Mouse (Mus musculus) hindbrain, embryonic 13.5 days (tissue): ENCODE results near the gene Il11ra1. TPM values are rescaled to one million over a fixed set of nuclear protein-coding genes. Genes with fewer than 3 reads are reported as not detected.
"Not testable (repeated sequence)": the region's sequence is repeated elsewhere in the genome, so short reads cannot be mapped to it uniquely, and the experiment has no call there.

Experiments used
- ATAC-seq: fragments of 200-750 bp; cut with Nextera tagmentation; 2 replicates; pipeline ENCODE4 v1.8.0; 2017; ENCODE audit warnings: moderate TSS enrichment; ENCODE audit not compliant: low FRiP score
- H3K27ac ChIP-seq: fragments of 300-500 bp; sonication (generic); 2 replicates; pipeline ENCODE4 v1.5.1; 2015; ENCODE audit warnings: inconsistent platforms, mild to moderate bottlenecking, moderate library complexity
- H3K27me3 ChIP-seq: fragments of 300-500 bp; sonication (generic); 2 replicates; pipeline ENCODE4 v1.6.1; 2015; ENCODE audit warnings: mild to moderate bottlenecking, inconsistent platforms
- H3K36me3 ChIP-seq: fragments of 300-500 bp; sonication (generic); 2 replicates; pipeline ENCODE4 v1.6.1; 2015; ENCODE audit warnings: mild to moderate bottlenecking, inconsistent platforms
- H3K4me1 ChIP-seq: fragments of 300-500 bp; sonication (generic); replicated peaks from 2 replicates; pipeline ENCODE4 v1.6.1; 2015; ENCODE audit warnings: inconsistent platforms
- H3K4me2 ChIP-seq: fragments of 300-500 bp; sonication (generic); 2 replicates; pipeline ENCODE4 v1.6.1; 2015; ENCODE audit warnings: inconsistent platforms, mild to moderate bottlenecking, moderate library complexity
- H3K4me3 ChIP-seq: fragments of 300-500 bp; sonication (generic); 2 replicates; pipeline ENCODE4 v1.5.1; 2015; ENCODE audit warnings: mild to moderate bottlenecking, inconsistent platforms
- H3K9ac ChIP-seq: fragments of 300-500 bp; sonication (generic); 2 replicates; pipeline ENCODE4 v1.6.1; 2015; ENCODE audit warnings: mild to moderate bottlenecking, inconsistent platforms
- H3K9me3 ChIP-seq: fragments of 300-500 bp; sonication (generic); 2 replicates; pipeline ENCODE4 v1.6.1; 2016; ENCODE audit warnings: inconsistent platforms
- WGBS: fragments of 180-500 bp; shearing (Covaris S2); methylation state at CpG from one replicate; pipeline ENCODE4 v1.1.7; 2015; 5-methylcytosine and 5-hydroxymethylcytosine counted together
- polyA plus RNA-seq: library from polyadenylated mRNA; unstranded; fragments of >200 nt; fragmentation: Nextera tagmentation; extraction: Ambion mirVana; gene quantifications from 2 replicates; pipeline ENCODE4 v1.2.1, GENCODE M21; 2015

Il11ra1 gene
- polyA plus RNA-seq, 1 experiment from 2014 or later, result 47.6 TPM

- H3K27me3 ChIP-seq, result no peaks in the 10 kb centered on the region
- H3K27ac ChIP-seq, result 0 out of 2 replicates have a peak overlapping the region, but pooled peaks have one; percentile 56
- ATAC-seq, result no peak
- peak overlapping the region; percentile 61 for H3K4me2 ChIP-seq
- peak overlapping the region; percentile 74 for H3K9ac ChIP-seq
- WGBS, result 43% methylated on average over 6 of the region's 6 CpGs
- peaks cover 7% of the 10 kb centered on the region for H3K36me3 ChIP-seq
- H3K9me3 ChIP-seq, result no peaks in the 10 kb centered on the region
- peak overlapping the region; percentile 40 for H3K4me3 ChIP-seq
- H3K4me1 ChIP-seq, result peaks cover 44% of the 10 kb centered on the region
These were observed 60.0 kb downstream of the Il11ra1 start for GRCm38 (mm10) chr4:41759656-41760287.

- Histone ChIP-seq H3K4me1 (peaks cover 40% of the 10 kb centered on the region), H3K27me3 (no peaks in the 10 kb centered on the region), H3K4me2 (peak overlapping the region; percentile 61), H3K9me3 (no peaks in the 10 kb centered on the region), H3K27ac (peak overlapping the region; percentile 56; the same call in 1 of the 2 replicates), H3K9ac (peak overlapping the region; percentile 74), H3K4me3 (peak overlapping the region; percentile 40), H3K36me3 (peaks cover 7% of the 10 kb centered on the region)
- WGBS, result under 1% methylated on average over 15 of the region's 15 CpGs
- peak; percentile 77 for ATAC-seq
These were observed 60.5 kb downstream of the Il11ra1 start for GRCm38 (mm10) chr4:41760288-41760721.

- peak; percentile 40 for ATAC-seq
These were observed 61.1 kb downstream of the Il11ra1 start for GRCm38 (mm10) chr4:41760911-41761310.

GRCm38 (mm10) chr4:41761680-41762079, 61.9 kb downstream of the Il11ra1 start:
- no peaks in the 10 kb centered on the region for H3K9me3 ChIP-seq
- ATAC-seq, result no peak

More at GRCm38 (mm10) chr4:41760911-41761310, 61.1 kb downstream of the Il11ra1 start:
- WGBS, result 90% methylated on average over 4 of the region's 4 CpGs
- Histone ChIP-seq H3K4me3 (peak overlapping the region; percentile 40), H3K27me3 (no peaks in the 10 kb centered on the region), H3K4me1 (peaks cover 40% of the 10 kb centered on the region), H3K36me3 (peaks cover 7% of the 10 kb centered on the region), H3K27ac (peak overlapping the region; percentile 56), H3K4me2 (peak overlapping the region; percentile 61), H3K9ac (peak overlapping the region; percentile 74), H3K9me3 (no peaks in the 10 kb centered on the region)

GRCm38 (mm10) chr4:41762099-41762687, 62.4 kb downstream of the Il11ra1 start:
- H3K4me1 ChIP-seq, result peaks cover 34% of the 10 kb centered on the region
- peak overlapping the region; percentile 8; the same call in 1 of the 2 replicates for H3K4me2 ChIP-seq
- H3K27me3 ChIP-seq, result no peaks in the 10 kb centered on the region
- 38% methylated on average over 8 of the region's 8 CpGs for WGBS
- H3K4me3 ChIP-seq, result no peak overlapping the region
- ATAC-seq, result peak; percentile 17; the same call in 1 of the 2 replicates
- peak overlapping the region; percentile 46; the same call in 1 of the 2 replicates for H3K9ac ChIP-seq
- no peaks in the 10 kb centered on the region for H3K9me3 ChIP-seq
- peaks cover 7% of the 10 kb centered on the region for H3K36me3 ChIP-seq
- peak overlapping the region; percentile 48 for H3K27ac ChIP-seq

More at GRCm38 (mm10) chr4:41761680-41762079, 61.9 kb downstream of the Il11ra1 start:
- Histone ChIP-seq H3K36me3 (peaks cover 7% of the 10 kb centered on the region), H3K4me2 (peak overlapping the region; percentile 61; the same call in 1 of the 2 replicates), H3K9ac (no peak overlapping the region; the same call in 1 of the 2 replicates), H3K27ac (peak overlapping the region; percentile 27; the same call in 1 of the 2 replicates), H3K27me3 (no peaks in the 10 kb centered on the region), H3K4me3 (no peak overlapping the region), H3K4me1 (peaks cover 34% of the 10 kb centered on the region)

- not testable (repeated sequence) for H3K9me3 ChIP-seq, H3K4me3 ChIP-seq, H3K27me3 ChIP-seq, H3K4me2 ChIP-seq
- H3K4me1 ChIP-seq, result peaks cover 34% of the 10 kb centered on the region
- WGBS, result 44% methylated on average over 8 of the region's 8 CpGs
- peak overlapping the region; percentile 48; the same call in 1 of the 2 replicates for H3K27ac ChIP-seq
- ATAC-seq, result 0 out of 2 replicates have a peak, but pooled peaks have one; percentile 23
- peak overlapping the region; percentile 46; the same call in 1 of the 2 replicates for H3K9ac ChIP-seq
- H3K36me3 ChIP-seq, result peaks cover 11% of the 10 kb centered on the region
These were observed 62.9 kb downstream of the Il11ra1 start for GRCm38 (mm10) chr4:41762688-41763114.

- ATAC-seq, H3K4me2 ChIP-seq, H3K9ac ChIP-seq, H3K9me3 ChIP-seq, H3K27me3 ChIP-seq, H3K27ac ChIP-seq, H3K4me3 ChIP-seq: not testable (repeated sequence)
- 92% methylated on average over 4 of the region's 6 CpGs for WGBS
- Histone ChIP-seq H3K4me1 (peaks cover 34% of the 10 kb centered on the region), H3K36me3 (peaks cover 13% of the 10 kb centered on the region)
These were observed 63.4 kb downstream of the Il11ra1 start for GRCm38 (mm10) chr4:41763176-41763575.

- not testable (repeated sequence) for H3K4me2 ChIP-seq, H3K9ac ChIP-seq, ATAC-seq, H3K36me3 ChIP-seq, H3K27ac ChIP-seq, H3K27me3 ChIP-seq, H3K9me3 ChIP-seq, H3K4me3 ChIP-seq
- 93% methylated on average over 10 of the region's 10 CpGs for WGBS
- H3K4me1 ChIP-seq, result peaks cover 11% of the 10 kb centered on the region
These were observed 67.5 kb downstream of the Il11ra1 start for GRCm38 (mm10) chr4:41767301-41767700.

GRCm38 (mm10) chr4:41772946-41773345, 73.2 kb downstream of the Il11ra1 start:
- H3K9me3 ChIP-seq, H3K27me3 ChIP-seq, H3K27ac ChIP-seq, ATAC-seq, H3K36me3 ChIP-seq: not testable (repeated sequence)
- peak overlapping the region; percentile 38 for H3K4me3 ChIP-seq
- H3K4me2 ChIP-seq, result peak overlapping the region; percentile 54
- H3K9ac ChIP-seq, result peak overlapping the region; percentile 46
- peaks cover 11% of the 10 kb centered on the region for H3K4me1 ChIP-seq
- 7% methylated on average over 7 of the region's 16 CpGs for WGBS

GRCm38 (mm10) chr4:41773502-41773901, 73.7 kb downstream of the Il11ra1 start:
- not testable (repeated sequence) for H3K36me3 ChIP-seq, ATAC-seq, H3K27me3 ChIP-seq, H3K9me3 ChIP-seq
- Histone ChIP-seq H3K4me3 (peak overlapping the region; percentile 47), H3K4me2 (peak overlapping the region; percentile 51), H3K27ac (peak overlapping the region; percentile 72), H3K4me1 (peaks cover 11% of the 10 kb centered on the region), H3K9ac (peak overlapping the region; percentile 69)
- under 1% methylated on average over 18 of the region's 25 CpGs for WGBS

- H3K9me3 ChIP-seq, H3K27me3 ChIP-seq, ATAC-seq, H3K36me3 ChIP-seq: not testable (repeated sequence)
- 1% methylated on average over 12 of the region's 14 CpGs for WGBS
- Histone ChIP-seq H3K27ac (peak within 1 kb of the TSS; percentile 78), H3K4me1 (peaks cover 11% of the 10 kb centered on the region), H3K9ac (peak within 1 kb of the TSS; percentile 69), H3K4me2 (peak within 1 kb of the TSS; percentile 54), H3K4me3 (peak within 1 kb of the TSS; percentile 47)
These were observed 74.2 kb downstream of the Il11ra1 start, which contains the start of gene Ccl27a for GRCm38 (mm10) chr4:41774002-41774401. Ccl27a (minus strand) TSS chr4:41774247.

GRCm38 (mm10) chr4:41774506-41774905, 74.7 kb downstream of the Il11ra1 start:
- peak overlapping the region; percentile 47 for H3K4me3 ChIP-seq
- H3K9me3 ChIP-seq, ATAC-seq, H3K36me3 ChIP-seq, H3K27me3 ChIP-seq: not testable (repeated sequence)
- peak overlapping the region; percentile 78 for H3K27ac ChIP-seq
- 65% methylated on average over 3 of the region's 3 CpGs for WGBS
- peak overlapping the region; percentile 53 for H3K4me2 ChIP-seq
- H3K4me1 ChIP-seq, result peaks cover 11% of the 10 kb centered on the region
- H3K9ac ChIP-seq, result peak overlapping the region; percentile 63; the same call in 1 of the 2 replicates
